Mouse (Mus musculus) megakaryocyte, embryonic 14.5 days (primary cell): Measurements from ENCODE around the gene Pfkfb2.

Experiments
- FLI1 ChIP-seq: IDR thresholded peaks from 2 replicates; pipeline ENCODE4 v1.6.1; 2012; ENCODE audit warnings: low read length, inconsistent platforms, mixed read lengths
- GATA1 ChIP-seq: IDR thresholded peaks from 3 replicates; pipeline ENCODE4 v1.6.1; 2012; ENCODE audit warnings: mixed read lengths, low read length, inconsistent platforms, borderline replicate concordance

DNA sequence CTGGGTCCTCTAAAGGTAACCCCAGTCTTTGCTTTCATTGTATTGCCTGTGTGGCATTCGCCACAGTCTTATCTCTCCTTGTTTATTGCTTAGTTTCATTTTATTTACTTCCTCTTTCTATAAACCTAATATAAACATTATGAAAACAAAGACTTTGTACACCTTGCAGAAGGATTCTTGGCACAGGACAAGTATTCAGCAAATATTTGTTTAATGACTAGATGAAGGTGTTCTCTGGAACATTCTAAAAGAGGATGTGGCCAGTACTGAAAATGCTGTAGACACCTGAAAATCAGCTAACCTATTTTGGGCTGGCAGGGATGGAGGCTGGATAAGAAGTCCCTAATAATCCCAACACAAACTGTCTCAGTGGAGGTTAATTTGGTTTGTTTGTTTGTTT is 32.5 kb upstream of the Pfkfb2 start:
- TF ChIP-seq GATA1, result no peak
- no peak for TF ChIP-seq FLI1
